Mouse (Mus musculus): Measurements from ENCODE around the gene Gm21836. TPM values are rescaled to one million over a fixed set of nuclear protein-coding genes. Genes with fewer than 3 reads are reported as not detected.
"Not testable (repeated sequence)": the region's sequence is repeated elsewhere in the genome, so short reads cannot be mapped to it uniquely, and the experiment has no call there.

The Gm21836 gene
- not detected in 2 replicates for polyA plus RNA-seq (2014; fragmentation: Nextera tagmentation; extraction: Ambion mirVana)

DNA sequence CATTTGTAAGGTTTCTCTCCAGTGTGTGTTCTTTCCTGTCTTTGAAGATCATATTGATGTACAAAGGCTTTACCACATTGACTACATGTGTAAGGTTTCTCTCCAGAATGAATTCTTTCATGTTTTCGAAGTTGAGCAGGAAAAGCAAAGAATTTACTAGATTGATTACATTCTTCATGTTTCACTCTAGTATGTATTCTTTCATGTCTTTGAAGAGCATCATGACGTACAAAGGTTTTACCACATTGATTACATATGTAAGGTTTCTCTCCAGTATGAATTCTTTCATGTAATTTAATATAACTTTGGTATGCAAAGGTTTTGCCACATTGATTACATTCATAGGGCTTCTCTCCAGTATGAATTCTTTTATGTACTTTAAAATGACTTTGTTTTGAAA is at the start of gene Gm21836:
Gene Gm21836, minus strand, starts transcription at position 101 of the 400 bp plus-strand sequence.
- H3K4me3 ChIP-seq (ENCODE audit: low read depth, low read length); H3K4me1 ChIP-seq (ENCODE audit: insufficient read depth); H3K9me3 ChIP-seq (ENCODE audit: low read depth, low read length); H3K27me3 ChIP-seq (ENCODE audit: insufficient read depth, low read length); H3K27ac ChIP-seq (ENCODE audit: low read depth); ATAC-seq (ENCODE audit: insufficient read depth); DNase-seq; H3K36me3 ChIP-seq (ENCODE audit: insufficient read depth); H3K4me2 ChIP-seq; H3K9ac ChIP-seq: not testable (repeated sequence)
- 83% methylated on average over 2 of the region's 2 CpGs for WGBS

DNA sequence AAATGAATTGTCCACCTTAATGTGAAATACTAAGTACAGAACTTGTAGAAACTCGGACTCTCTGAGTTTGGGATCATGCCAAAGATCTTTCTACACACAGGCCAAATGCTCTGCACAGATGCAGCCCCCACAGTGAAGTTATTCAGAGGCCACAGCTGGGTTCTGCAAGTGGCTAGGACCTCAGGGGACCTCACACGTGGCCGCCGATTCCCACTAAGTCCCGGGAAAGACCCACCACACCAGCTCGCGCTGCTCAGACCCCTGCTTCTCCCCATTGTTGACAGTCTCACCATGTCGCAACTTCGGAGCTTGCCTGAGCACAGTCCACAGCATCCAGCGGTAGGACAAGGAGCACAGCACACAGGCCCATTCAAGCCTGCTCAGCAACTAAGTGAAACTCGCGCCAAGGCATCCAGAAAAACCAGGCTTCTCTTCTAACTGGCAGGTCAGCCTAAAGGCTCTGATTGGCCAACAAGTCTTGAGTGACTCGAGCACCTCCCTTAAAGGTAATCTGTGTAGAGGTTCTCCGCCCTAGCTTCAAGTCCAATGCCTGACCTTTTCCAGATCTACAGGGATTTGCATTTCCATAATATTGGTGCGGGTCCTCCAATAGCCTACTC is 13.1 kb downstream of the Gm21836 start:
- DNase-seq, result peak; percentile 14
- not testable (repeated sequence) for H3K9me3 ChIP-seq (ENCODE audit: low read depth, low read length); ATAC-seq (ENCODE audit: insufficient read depth); H3K4me3 ChIP-seq (ENCODE audit: low read depth, low read length); H3K9ac ChIP-seq; H3K27me3 ChIP-seq (ENCODE audit: insufficient read depth, low read length); H3K4me1 ChIP-seq (ENCODE audit: insufficient read depth); H3K4me2 ChIP-seq; H3K27ac ChIP-seq (ENCODE audit: low read depth)
- WGBS, result 53% methylated on average over 11 of the region's 15 CpGs
- H3K36me3 ChIP-seq (ENCODE audit: insufficient read depth), result peaks cover 11% of the 10 kb centered on the region

DNA sequence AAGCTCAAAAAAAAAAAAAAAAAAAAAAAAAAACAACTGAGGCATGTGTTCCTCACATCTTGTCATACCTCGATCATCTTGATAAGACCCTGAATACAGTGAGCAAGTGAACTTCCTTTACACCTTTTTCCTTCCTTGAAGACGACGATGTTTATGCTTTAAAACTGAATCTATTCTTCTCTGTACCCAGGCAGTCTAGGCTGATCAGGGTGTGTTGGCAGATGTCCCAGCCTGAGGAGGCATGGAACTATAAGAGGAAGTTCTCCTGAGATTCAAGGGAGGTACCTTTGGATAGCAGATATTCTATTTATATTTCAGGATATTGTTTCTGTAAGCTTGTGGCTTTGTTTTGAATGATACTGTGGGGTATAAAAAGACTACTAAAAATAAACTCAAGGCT is 15.5 kb downstream of the Gm21836 start:
- peak; percentile 59; the same call in 1 of the 2 replicates for ATAC-seq (ENCODE audit: insufficient read depth)
- H3K36me3 ChIP-seq (ENCODE audit: insufficient read depth), result peaks cover 11% of the 10 kb centered on the region
- no peak overlapping the region for H3K4me2 ChIP-seq
- H3K4me1 ChIP-seq (ENCODE audit: insufficient read depth), result no peaks in the 10 kb centered on the region
- H3K9ac ChIP-seq, result no peak overlapping the region
- DNase-seq, result peak; percentile 70
- H3K9me3 ChIP-seq (ENCODE audit: low read depth, low read length), result peaks cover 6% of the 10 kb centered on the region; the same call in 1 of the 2 replicates
- no peak overlapping the region for H3K27ac ChIP-seq (ENCODE audit: low read depth)
- no peak for TF ChIP-seq CTCF (IDR thresholded peaks at IDR 0.05; ENCODE audit: low read depth)
- 47% methylated on average over 3 of the region's 3 CpGs for WGBS
- no peak overlapping the region for H3K4me3 ChIP-seq (ENCODE audit: low read depth, low read length)
- H3K27me3 ChIP-seq (ENCODE audit: insufficient read depth, low read length), result no peaks in the 10 kb centered on the region

DNA sequence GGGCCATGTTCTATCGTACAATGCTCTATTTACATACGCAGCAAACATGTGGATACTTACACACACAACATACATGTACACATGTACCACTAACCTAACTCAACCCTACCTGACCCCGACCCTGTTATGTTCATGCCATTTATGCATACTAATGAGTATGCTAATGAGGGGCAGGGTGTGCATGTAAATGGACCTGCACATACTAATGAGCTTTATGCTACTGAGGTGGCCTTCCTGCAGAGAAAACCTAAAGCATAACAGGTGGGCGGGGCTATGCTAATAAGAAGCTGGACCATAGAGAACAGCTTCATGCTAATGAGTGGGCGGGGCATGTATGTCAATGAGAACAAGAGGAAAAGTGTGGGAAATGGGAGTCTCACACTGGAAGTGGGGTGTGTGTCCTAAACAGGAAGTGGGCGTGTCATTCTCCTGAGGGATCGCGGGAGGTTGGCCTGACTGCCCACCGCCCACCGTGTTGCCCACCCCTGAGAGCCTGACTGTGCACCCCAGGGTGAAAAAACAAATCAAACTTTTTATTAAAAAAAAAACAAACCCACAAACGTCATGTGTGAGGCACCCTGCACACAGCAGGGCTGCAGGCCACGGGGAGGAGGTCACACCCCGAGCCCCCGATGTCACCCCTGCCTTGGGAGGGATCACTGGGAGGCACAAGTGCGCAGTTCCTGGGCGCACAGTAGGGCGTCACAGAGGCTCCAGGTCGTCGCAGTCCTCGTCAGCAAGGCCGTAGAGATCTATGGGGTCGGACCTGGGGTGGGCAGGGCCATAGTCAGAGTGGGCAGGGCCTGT is 17.3 kb downstream of the Gm21836 start, which contains the start of gene Ppp2r3d:
Gene Ppp2r3d, minus strand, starts transcription at position 803 of the 807 bp plus-strand sequence.
- 96% methylated on average over 22 of the region's 22 CpGs for WGBS
- Histone ChIP-seq H3K4me2 (no peak within 1 kb of the TSS), H3K27ac (ENCODE audit: low read depth) (peak within 1 kb of the TSS; percentile 30; the same call in 1 of the 2 replicates), H3K9me3 (ENCODE audit: low read depth, low read length) (peaks cover 6% of the 10 kb centered on the region; the same call in 1 of the 2 replicates), H3K36me3 (ENCODE audit: insufficient read depth) (peaks cover 11% of the 10 kb centered on the region), H3K4me3 (ENCODE audit: low read depth, low read length) (no peak within 1 kb of the TSS), H3K9ac (no peak within 1 kb of the TSS), H3K4me1 (ENCODE audit: insufficient read depth) (no peaks in the 10 kb centered on the region), H3K27me3 (ENCODE audit: insufficient read depth, low read length) (no peaks in the 10 kb centered on the region)
- DNase-seq (peak; percentile 7), ATAC-seq (ENCODE audit: insufficient read depth) (peak; percentile 51; the same call in 1 of the 2 replicates)
- TF ChIP-seq CTCF (IDR thresholded peaks at IDR 0.05; ENCODE audit: low read depth), result no peak

DNA sequence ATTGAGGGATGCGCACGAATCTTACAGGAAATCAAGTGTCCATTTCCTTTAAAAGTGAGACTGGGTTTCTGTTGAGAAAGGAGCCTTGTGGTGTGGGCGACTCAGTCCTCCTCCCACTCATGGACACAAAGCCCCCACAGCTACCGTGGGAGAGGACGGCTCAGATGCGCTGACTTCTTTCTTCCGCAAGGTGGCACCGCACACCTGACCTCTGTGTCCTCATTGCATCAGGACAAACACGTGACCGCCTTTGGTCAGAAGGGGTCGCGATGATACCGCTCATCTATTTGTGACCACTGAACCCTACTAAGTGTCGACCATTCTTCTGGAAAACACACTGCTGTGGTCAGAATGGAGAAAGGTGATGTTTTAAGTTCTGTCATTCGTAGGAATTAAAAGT is 17.9 kb downstream of the Gm21836 start:
- no peak overlapping the region for H3K9ac ChIP-seq
- peaks cover 11% of the 10 kb centered on the region for H3K36me3 ChIP-seq (ENCODE audit: insufficient read depth)
- no peaks in the 10 kb centered on the region for H3K27me3 ChIP-seq (ENCODE audit: insufficient read depth, low read length)
- H3K4me3 ChIP-seq (ENCODE audit: low read depth, low read length), result no peak overlapping the region
- no peaks in the 10 kb centered on the region for H3K4me1 ChIP-seq (ENCODE audit: insufficient read depth)
- peaks cover 6% of the 10 kb centered on the region; the same call in 1 of the 2 replicates for H3K9me3 ChIP-seq (ENCODE audit: low read depth, low read length)
- H3K27ac ChIP-seq (ENCODE audit: low read depth), result no peak overlapping the region
- 89% methylated on average over 15 of the region's 15 CpGs for WGBS
- ATAC-seq (ENCODE audit: insufficient read depth), result peak; percentile 17; the same call in 1 of the 2 replicates
- no peak for DNase-seq
- no peak overlapping the region for H3K4me2 ChIP-seq
- TF ChIP-seq CTCF (IDR thresholded peaks at IDR 0.05; ENCODE audit: low read depth), result no peak

DNA sequence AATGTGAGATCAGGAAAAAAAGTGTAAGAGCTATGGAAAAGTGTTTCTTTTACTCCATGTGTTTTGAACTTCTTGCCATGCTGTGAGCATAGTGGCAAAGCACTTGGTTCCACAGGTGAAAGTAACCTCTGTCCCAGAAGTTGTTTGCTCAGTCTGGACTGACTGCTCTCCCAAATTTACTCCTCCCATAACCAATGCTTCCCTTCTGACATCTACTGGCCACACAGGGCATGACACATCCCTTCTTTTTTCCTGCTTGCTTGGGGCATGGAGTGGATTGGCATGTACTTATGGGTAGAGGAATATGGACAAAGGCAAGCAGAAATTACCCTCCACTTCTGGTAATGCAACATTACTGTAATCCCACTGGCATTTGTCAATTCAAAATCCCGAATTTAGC is 37.0 kb downstream of the Gm21836 start:
- WGBS, result 2% methylated on average over 1 of the region's 1 CpGs
- no peaks in the 10 kb centered on the region for H3K36me3 ChIP-seq (ENCODE audit: insufficient read depth)
- H3K4me3 ChIP-seq (ENCODE audit: low read depth, low read length), result no peak overlapping the region
- H3K27me3 ChIP-seq (ENCODE audit: insufficient read depth, low read length), result no peaks in the 10 kb centered on the region
- H3K4me2 ChIP-seq, result no peak overlapping the region
- ATAC-seq (ENCODE audit: insufficient read depth) (peak; percentile 60; the same call in 1 of the 2 replicates), DNase-seq (peak; percentile 68)
- H3K9ac ChIP-seq, result no peak overlapping the region
- peak; percentile 88 for TF ChIP-seq CTCF (IDR thresholded peaks at IDR 0.05; ENCODE audit: low read depth)
- H3K4me1 ChIP-seq (ENCODE audit: insufficient read depth), result no peaks in the 10 kb centered on the region
- no peak overlapping the region for H3K27ac ChIP-seq (ENCODE audit: low read depth)
- H3K9me3 ChIP-seq (ENCODE audit: low read depth, low read length), result no peaks in the 10 kb centered on the region

Other genes starting within 250 kb of the Gm21836 start
- gene 2010315B03Rik, start 181.1 kb downstream of the Gm21836 start, polyA plus RNA-seq (2014; fragmentation: Nextera tagmentation; extraction: Ambion mirVana), result 7.5 TPM in 2 replicates
- 123 and 139 TPM in 2 replicates for gene Ppp2r3d, start 16.9 kb downstream of the Gm21836 start, polyA plus RNA-seq (2014; fragmentation: Nextera tagmentation; extraction: Ambion mirVana)

Measured in lung, embryonic 14.5 days (tissue).